9 mouse cellular contexts compared by ENCODE assay signal in the genomic region with DNA sequence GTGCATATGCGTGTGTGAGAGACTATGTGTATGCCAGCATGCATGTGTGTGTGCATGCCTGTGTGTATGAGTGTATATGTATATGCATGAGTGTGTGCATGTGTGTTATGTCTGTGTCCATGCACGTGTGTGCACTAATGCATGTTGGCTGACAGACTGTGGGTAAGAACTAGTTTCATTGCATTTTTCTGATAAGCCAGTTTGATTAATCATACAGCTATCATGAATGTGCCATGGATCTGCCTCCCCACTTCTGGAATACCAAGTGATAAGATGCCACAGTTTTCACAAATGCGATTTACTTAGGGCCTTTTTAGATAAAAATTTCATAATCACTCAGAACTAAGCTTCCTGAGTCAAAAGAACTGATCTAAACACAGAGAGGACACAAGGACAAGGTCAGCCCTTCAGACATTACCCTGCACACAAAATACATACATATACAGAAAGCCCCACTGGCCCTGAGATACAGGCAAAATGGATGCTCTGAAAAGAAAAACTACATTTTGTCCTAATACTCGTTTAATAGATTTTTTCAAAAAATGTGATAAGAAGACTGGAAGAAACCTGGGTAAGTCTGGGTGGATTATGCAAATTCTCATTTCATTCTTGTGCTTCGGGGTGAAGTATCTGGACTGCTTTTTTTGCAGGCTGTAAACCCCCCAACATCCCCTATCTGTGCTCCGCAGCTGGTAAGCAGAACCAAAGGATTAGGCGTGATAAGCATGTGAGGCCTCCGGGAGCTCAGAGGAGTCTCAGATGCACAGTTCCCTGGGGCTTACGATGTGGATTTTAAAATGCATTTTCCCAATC.
A peak's percentile ranks its signal among the peaks of the same experiment; 100 is the strongest.
DNase-seq lines count a peak whose midpoint lies in the region; ATAC-seq and TF ChIP-seq lines count a peak whose summit lies in the region.
"Had no signal": no experiment of that assay in that cellular context is flagged by ENCODE, and none has a peak within 500 bp of the region (broad histone marks: within the 10 kb centered on the region; RNA-seq: fewer than 3 reads in every experiment).

No protein-coding gene starts in this region.

- H3K79me2 ChIP-seq in MEL (ENCODE audit: control insufficient read depth, insufficient read depth, low read length, poor library complexity) = no peaks in the 10 kb centered on the region

- peak; percentile 88 to 89 for TF ChIP-seq EP300 in MEL (IDR thresholded peaks at IDR 0.05; ENCODE audit: low read depth in 1 of 2, low read length in 2 of 2)

- no peak for TF ChIP-seq RAD21 in MEL (IDR thresholded peaks at IDR 0.05; ENCODE audit: low read depth, low read length)

- no peak for ATAC-seq in hindbrain, embryonic 11.5 days (ENCODE audit: low FRiP score)

- 66% methylated on average over 9 of the region's 9 CpGs for WGBS in hindbrain, embryonic 11.5 days

- TF ChIP-seq POLR2A in MEL (IDR thresholded peaks at IDR 0.05; ENCODE audit: control insufficient read depth in 1 of 2, insufficient read depth in 1 of 2, low read depth in 1 of 2, low read length in 2 of 2, poor library complexity in 1 of 2) = no peak

- no peak for TF ChIP-seq CTCF in MEL (IDR thresholded peaks at IDR 0.05 in 2 of 3, conservative IDR thresholded peaks at IDR 0.05 in 1 of 3; ENCODE audit: control insufficient read depth in 1 of 3, insufficient read depth in 1 of 3, low read depth in 2 of 3, low read length in 3 of 3, poor library complexity in 1 of 3, severe bottlenecking in 1 of 3)

- peaks cover 2 to 19% of the 10 kb centered on the region in 2 experiments; a peak in 3 of 4 replicates for H3K4me1 ChIP-seq in MEL (ENCODE audit: control insufficient read depth in 1 of 2, insufficient read depth in 2 of 2, low read length in 2 of 2)
- H3K4me1 ChIP-seq in hindbrain, embryonic 11.5 days (replicated peaks; ENCODE audit: control insufficient read depth, insufficient read depth, low read length) = no peaks in the 10 kb centered on the region
- peaks cover 3% of the 10 kb centered on the region; the same call in 1 of the 2 replicates for H3K4me1 ChIP-seq in megakaryocyte, embryonic 14.5 days

- H3K27ac ChIP-seq in MEL (ENCODE audit: control insufficient read depth, low read depth, low read length) = no peak overlapping the region
- H3K27ac ChIP-seq in hindbrain, embryonic 11.5 days (ENCODE audit: low read depth, low read length) = 0 out of 2 replicates have a peak overlapping the region, but pooled peaks have one; percentile 47

- no peak overlapping the region for H3K9ac ChIP-seq in MEL (ENCODE audit: control insufficient read depth, low read depth, low read length, poor library complexity, severe bottlenecking)
- no peak overlapping the region for H3K9ac ChIP-seq in hindbrain, embryonic 11.5 days (ENCODE audit: low read depth, low read length)

- no peak overlapping the region for H3K4me3 ChIP-seq in MEL (ENCODE audit: control insufficient read depth in 1 of 2, insufficient read depth in 1 of 2, low read depth in 2 of 2, low read length in 2 of 2)
- no peak overlapping the region for H3K4me3 ChIP-seq in hindbrain, embryonic 11.5 days (ENCODE audit: low read depth, low read length)
- H3K4me3 ChIP-seq in megakaryocyte, embryonic 14.5 days (replicated peaks) = peak overlapping the region; percentile 69

- no peak overlapping the region for H3K4me2 ChIP-seq in hindbrain, embryonic 11.5 days (replicated peaks; ENCODE audit: low read depth, low read length)

- no peaks in the 10 kb centered on the region for H3K27me3 ChIP-seq in MEL (ENCODE audit: control insufficient read depth in 1 of 2, insufficient read depth in 2 of 2, low read length in 2 of 2)
- H3K27me3 ChIP-seq in hindbrain, embryonic 11.5 days (ENCODE audit: control insufficient read depth, insufficient read depth, low read length) = no peaks in the 10 kb centered on the region
- peaks cover 2% of the 10 kb centered on the region for H3K27me3 ChIP-seq in megakaryocyte, embryonic 14.5 days (replicated peaks)

- H3K36me3 ChIP-seq in MEL (ENCODE audit: control insufficient read depth in 1 of 2, insufficient read depth in 2 of 2, low read length in 2 of 2) = peaks cover 0 to 16% of the 10 kb centered on the region in 2 experiments; a peak in 2 of 4 replicates
- no peaks in the 10 kb centered on the region for H3K36me3 ChIP-seq in hindbrain, embryonic 11.5 days (ENCODE audit: control insufficient read depth, insufficient read depth, low read length)
- no peaks in the 10 kb centered on the region for H3K36me3 ChIP-seq in megakaryocyte, embryonic 14.5 days (replicated peaks; ENCODE audit: low read length)

- no peaks in the 10 kb centered on the region for H3K9me3 ChIP-seq in MEL (replicated peaks; ENCODE audit: insufficient read depth, low read length)
- H3K9me3 ChIP-seq in hindbrain, embryonic 11.5 days (ENCODE audit: control insufficient read depth, low read length) = no peaks in the 10 kb centered on the region
- H3K9me3 ChIP-seq in megakaryocyte, embryonic 14.5 days = no peaks in the 10 kb centered on the region

- peak; percentile 26 for DNase-seq in embryo, embryonic 10.5 days (ENCODE audit: low spot score)
- DNase-seq in embryo, embryonic 10 days (ENCODE audit: low spot score) = no peak
- peak; percentile 85 for DNase-seq in MEL (ENCODE audit: low read depth, low spot score)
- no peak for DNase-seq in hindbrain, embryonic 11.5 days (ENCODE audit: low spot score)
- DNase-seq in cerebellum, postnatal 14 days = no peak
- no peak for DNase-seq in layer of hippocampus, postnatal 10 days (ENCODE audit: low spot score in 2 of 2)
- DNase-seq in cerebellum, postnatal 36 days = no peak
- DNase-seq: right cerebral cortex, postnatal 14 days had no signal

TF ChIP-seq in MEL, 35 proteins besides CTCF, POLR2A, EP300 and RAD21:
- TF ChIP-seq MAFK (IDR thresholded peaks at IDR 0.05; ENCODE audit: borderline replicate concordance, low read depth, low read length) (no peak), ZNF384 (IDR thresholded peaks at IDR 0.05; ENCODE audit: low read depth, low read length) (peak; percentile 86), TCF12 (IDR thresholded peaks at IDR 0.05; ENCODE audit: low read depth, low read length) (peak; percentile 96), MAZ (IDR thresholded peaks at IDR 0.05; ENCODE audit: low read depth, low read length) (peak; percentile 56; the same call in 1 of the 2 replicates), NRF1 (IDR thresholded peaks at IDR 0.05; ENCODE audit: insufficient read depth, low read depth, low read length, poor library complexity, severe bottlenecking) (no peak), MXI1 (IDR thresholded peaks at IDR 0.05; ENCODE audit: low read depth, low read length) (no peak), ETS1 (IDR thresholded peaks at IDR 0.05; ENCODE audit: low read depth, low read length) (peak; percentile 80), TAL1 (IDR thresholded peaks at IDR 0.05; ENCODE audit: low read length) (peak; percentile 96), SIN3A (IDR thresholded peaks at IDR 0.05; ENCODE audit: low read length) (0 out of 2 replicates have a peak, but pooled peaks have one; percentile 38), RCOR1 (IDR thresholded peaks at IDR 0.05; ENCODE audit: low read depth, low read length) (peak; percentile 66; the same call in 1 of the 2 replicates), GATA1 (IDR thresholded peaks at IDR 0.05; ENCODE audit: low read depth, low read length) (peak; percentile 93), TBP (IDR thresholded peaks at IDR 0.05; ENCODE audit: low read depth, low read length) (peak; percentile 76), ZKSCAN1 (IDR thresholded peaks at IDR 0.05; ENCODE audit: low read depth, low read length) (no peak)
TF ChIP-seq in MEL: peak in this region for 9.

Comparison
In these comparisons a context has a peak if more than half of its experiments do, and no peak if none do; other contexts are left out.
1. DNase-seq: peak in embryo, embryonic 10.5 days (single experiment) and MEL (single experiment); none in embryo, embryonic 10 days (single experiment), hindbrain, embryonic 11.5 days (single experiment), cerebellum, postnatal 14 days (0 of 2), layer of hippocampus, postnatal 10 days (0 of 2) and cerebellum, postnatal 36 days (0 of 2).